Mouse (Mus musculus) midbrain, embryonic 12.5 days (tissue): Measurements from ENCODE around the gene G6pc. TPM values are rescaled to one million over a fixed set of nuclear protein-coding genes. Genes with fewer than 3 reads are reported as not detected.

Experiments
- ATAC-seq: fragments of 200-750 bp; cut with Nextera tagmentation; 2 replicates; pipeline ENCODE4 v1.8.0; 2017; ENCODE audit warnings: low read depth, moderate TSS enrichment, moderate library complexity; ENCODE audit not compliant: low FRiP score
- H3K27ac ChIP-seq: fragments of 300-500 bp; sonication (generic); replicated peaks from 2 replicates; pipeline ENCODE4 v1.5.1; 2016; ENCODE audit warnings: mild to moderate bottlenecking
- H3K27me3 ChIP-seq: fragments of 300-500 bp; sonication (generic); 2 replicates; pipeline ENCODE4 v1.6.1; 2016; ENCODE audit warnings: mild to moderate bottlenecking
- H3K36me3 ChIP-seq: fragments of 300-500 bp; sonication (generic); 2 replicates; pipeline ENCODE4 v1.6.1; 2016
- H3K4me1 ChIP-seq: fragments of 300-500 bp; sonication (generic); 2 replicates; pipeline ENCODE4 v1.6.1; 2016
- H3K4me2 ChIP-seq: fragments of 300-500 bp; sonication (generic); replicated peaks from 2 replicates; pipeline ENCODE4 v1.6.1; 2016; ENCODE audit warnings: mild to moderate bottlenecking, moderate library complexity
- H3K4me3 ChIP-seq: fragments of 300-500 bp; sonication (generic); 2 replicates; pipeline ENCODE4 v1.5.1; 2016; ENCODE audit warnings: mild to moderate bottlenecking
- H3K9ac ChIP-seq: fragments of 300-500 bp; sonication (generic); replicated peaks from 2 replicates; pipeline ENCODE4 v1.6.1; 2016; ENCODE audit warnings: mild to moderate bottlenecking, moderate library complexity
- H3K9me3 ChIP-seq: fragments of 300-500 bp; sonication (generic); 2 replicates; pipeline ENCODE4 v1.6.1; 2016; ENCODE audit warnings: mild to moderate bottlenecking
- WGBS: fragments of 180-500 bp; shearing (Covaris S2); methylation state at CpG from one replicate; pipeline ENCODE4 v1.1.7; 2016; 5-methylcytosine and 5-hydroxymethylcytosine counted together
- microRNA-seq: library from miRNA; unstranded; fragments of <30 nt; microRNA quantifications from one replicate; pipeline ENCODE4, GENCODE M21; 2017
- polyA plus RNA-seq: library from polyadenylated mRNA; unstranded; fragments of >200 nt; fragmentation: Nextera tagmentation; extraction: Ambion mirVana; gene quantifications from 2 replicates; pipeline ENCODE4 v1.2.1, GENCODE M21; 2016

Gene G6pc
- polyA plus RNA-seq, 1 experiment from 2014 or later = not detected

DNA sequence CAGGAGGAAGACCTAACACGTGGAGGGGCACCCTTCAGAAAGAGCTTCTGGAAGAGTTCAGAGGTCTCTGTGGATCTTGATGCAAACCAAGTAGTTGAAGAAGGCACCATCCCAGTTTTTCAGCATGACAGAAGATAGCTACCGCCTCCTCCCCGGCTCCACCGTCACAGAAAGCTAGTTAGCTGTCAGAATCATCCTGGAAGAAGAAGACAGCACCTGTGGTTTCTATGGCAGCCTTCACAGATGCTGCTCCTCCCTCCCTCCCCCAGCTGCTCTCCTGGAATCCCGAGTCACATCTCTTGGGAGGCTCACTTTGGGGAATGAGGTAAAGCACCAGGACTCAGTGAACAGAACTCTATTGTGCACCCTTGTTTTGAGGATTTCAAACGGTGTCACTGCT is 51.6 kb downstream of the G6pc start:
- Histone ChIP-seq H3K27me3 (no peaks in the 10 kb centered on the region; the same call in 1 of the 2 replicates), H3K4me3 (no peak overlapping the region), H3K4me1 (peaks cover 8% of the 10 kb centered on the region), H3K27ac (no peak overlapping the region), H3K4me2 (no peak overlapping the region), H3K9ac (no peak overlapping the region), H3K36me3 (peaks cover 1% of the 10 kb centered on the region; the same call in 1 of the 2 replicates), H3K9me3 (no peaks in the 10 kb centered on the region)
- no peak for ATAC-seq
- 59% methylated on average over 6 of the region's 6 CpGs for WGBS

DNA sequence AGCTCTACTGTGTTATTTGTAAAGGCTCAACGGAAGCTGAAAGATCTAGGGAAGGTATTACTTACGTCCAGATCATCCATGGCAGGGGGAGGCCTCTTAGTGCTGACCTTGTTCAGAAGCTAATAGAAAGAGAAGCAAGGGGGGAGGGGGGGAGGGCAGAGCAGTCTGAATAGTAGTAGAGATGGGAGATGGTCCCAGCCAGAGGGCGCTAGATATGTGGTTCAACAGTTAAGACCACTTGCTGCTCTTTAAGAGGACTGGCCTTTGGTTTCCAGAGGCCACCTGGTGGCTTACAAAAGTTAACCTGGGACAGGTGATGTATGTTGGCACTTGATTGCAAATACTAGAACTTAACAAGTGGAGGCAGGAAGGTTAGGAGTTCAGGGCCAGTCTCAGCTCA is 52.2 kb downstream of the G6pc start:
- no peak overlapping the region for H3K9ac ChIP-seq
- ATAC-seq = no peak
- no peak overlapping the region for H3K4me3 ChIP-seq
- no peaks in the 10 kb centered on the region for H3K9me3 ChIP-seq
- no peaks in the 10 kb centered on the region; the same call in 1 of the 2 replicates for H3K27me3 ChIP-seq
- H3K4me2 ChIP-seq = no peak overlapping the region
- no peak overlapping the region for H3K27ac ChIP-seq
- H3K4me1 ChIP-seq = peaks cover 14% of the 10 kb centered on the region
- WGBS = 14% methylated on average over 3 of the region's 3 CpGs
- H3K36me3 ChIP-seq = no peaks in the 10 kb centered on the region

DNA sequence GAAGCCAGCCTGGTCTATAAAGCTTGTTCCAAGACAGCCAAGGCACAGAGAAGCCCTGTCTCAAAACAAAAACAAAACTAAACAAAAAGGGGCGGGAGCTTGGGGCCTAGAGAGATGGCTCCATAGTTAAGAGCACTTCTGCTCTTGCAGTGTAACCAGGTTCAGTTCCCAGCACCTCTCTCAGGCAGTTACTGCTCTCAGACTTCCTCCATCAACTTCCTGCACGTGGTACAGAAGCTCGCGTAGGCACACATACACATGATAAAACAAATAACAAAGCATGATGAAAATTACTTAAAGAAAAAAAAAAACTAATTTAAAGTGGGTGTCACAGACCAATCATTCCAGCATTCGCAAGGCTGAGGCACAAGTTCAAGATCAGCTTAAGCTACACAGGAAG is 52.8 kb downstream of the G6pc start:
- H3K36me3 ChIP-seq = no peaks in the 10 kb centered on the region
- no peaks in the 10 kb centered on the region; the same call in 1 of the 2 replicates for H3K27me3 ChIP-seq
- no peak overlapping the region for H3K4me2 ChIP-seq
- ATAC-seq = no peak
- H3K4me3 ChIP-seq = no peak overlapping the region
- H3K27ac ChIP-seq = no peak overlapping the region
- no peak overlapping the region for H3K9ac ChIP-seq
- H3K9me3 ChIP-seq = no peaks in the 10 kb centered on the region
- H3K4me1 ChIP-seq = peaks cover 15% of the 10 kb centered on the region
- 92% methylated on average over 5 of the region's 5 CpGs for WGBS

DNA sequence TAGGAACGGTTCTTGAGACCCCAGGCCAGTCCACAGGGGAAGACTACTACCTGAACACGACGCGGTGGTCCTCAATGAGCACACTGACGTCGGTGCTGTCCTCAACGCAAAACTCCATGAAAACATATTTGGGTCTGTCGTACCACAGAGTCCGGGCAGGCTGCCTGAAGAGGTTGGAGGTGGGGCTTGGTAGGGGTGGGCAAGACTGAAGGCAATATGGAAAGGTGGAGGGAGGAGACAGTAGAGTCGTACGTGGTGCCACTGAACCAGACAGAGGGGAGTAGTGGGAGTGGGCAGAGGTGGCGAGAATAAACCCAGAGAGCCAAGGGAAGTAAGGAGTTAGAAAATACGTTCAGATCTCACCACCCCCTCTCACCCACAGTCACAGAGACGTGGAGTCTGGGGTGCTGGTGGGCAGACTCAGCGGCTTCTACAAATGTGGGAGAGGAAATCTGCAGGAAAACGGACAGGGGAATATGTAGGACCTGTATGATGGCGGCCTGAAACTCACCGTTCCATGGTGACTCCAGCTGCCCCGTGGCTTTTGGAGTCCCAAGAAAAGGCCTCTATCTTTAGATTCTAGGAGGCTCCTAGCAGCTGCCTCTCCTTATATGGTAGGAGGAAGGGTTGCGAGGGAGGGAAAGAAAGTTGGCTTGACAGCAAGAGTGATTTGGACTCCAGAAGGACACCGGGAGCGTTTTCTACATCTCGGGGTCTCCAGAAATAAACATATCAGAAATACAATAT is 56.9 kb downstream of the G6pc start, which contains the start of gene Gm27029:
Gm27029 (minus strand) TSS at position 692 of the 747 bp plus-strand sequence.
- Histone ChIP-seq H3K9me3 (no peaks in the 10 kb centered on the region), H3K27me3 (no peaks in the 10 kb centered on the region; the same call in 1 of the 2 replicates), H3K36me3 (peaks cover 4% of the 10 kb centered on the region), H3K9ac (peak within 1 kb of the TSS; percentile 75), H3K4me3 (peak within 1 kb of the TSS; percentile 83), H3K4me1 (peaks cover 24% of the 10 kb centered on the region), H3K27ac (peak within 1 kb of the TSS; percentile 85), H3K4me2 (peak within 1 kb of the TSS; percentile 91)
- ATAC-seq = peak; percentile 17; the same call in 1 of the 2 replicates
- whole genome bisulfite sequencing = 8% methylated on average over 23 of the region's 23 CpGs

DNA sequence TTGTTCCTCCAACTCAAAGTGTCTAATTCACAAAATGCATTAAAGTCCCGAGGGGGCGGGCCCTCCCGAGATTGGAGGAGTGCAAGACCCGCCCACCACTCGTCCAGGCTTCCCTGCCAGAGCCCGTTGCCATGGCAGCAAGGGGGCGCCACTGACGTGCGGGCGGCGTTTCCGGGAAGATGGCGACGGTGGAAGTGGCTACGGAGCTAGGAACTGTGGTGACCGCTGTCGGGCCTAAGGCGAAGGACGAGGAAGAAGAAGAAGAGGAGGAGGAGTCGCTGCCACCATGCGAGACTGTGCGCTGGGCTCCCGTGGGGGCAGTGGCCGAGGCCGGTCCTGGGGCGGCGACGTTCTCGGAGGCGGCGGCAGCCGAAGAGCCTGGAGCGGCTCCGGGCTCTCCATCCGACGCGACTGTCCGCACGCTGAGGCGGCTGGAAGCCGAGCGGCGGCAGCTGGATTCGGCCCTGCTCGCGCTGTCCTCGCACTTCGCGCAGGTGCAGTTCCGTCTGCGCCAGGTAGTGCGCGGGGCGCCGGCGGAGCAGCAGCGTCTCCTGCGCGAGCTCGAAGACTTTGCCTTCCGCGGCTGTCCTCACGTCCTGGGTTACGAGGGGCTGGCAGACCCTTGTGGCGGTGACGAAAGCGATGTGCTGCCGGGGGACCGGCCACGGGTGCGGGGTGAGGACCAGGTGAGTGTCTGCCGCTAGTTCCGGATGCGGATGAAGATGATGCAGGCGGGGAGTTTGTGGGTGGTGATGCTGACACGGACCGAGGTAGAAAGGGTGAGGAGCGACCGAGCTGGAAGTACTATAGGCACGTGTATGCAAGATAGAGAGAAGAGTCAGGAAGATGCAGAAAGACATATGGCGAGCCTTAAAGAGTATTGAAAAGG is 57.8 kb downstream of the G6pc start, which contains the start of the genes Rundc1 and Ptges3l:
Rundc1 (plus strand) TSS at position 161 of the 889 bp plus-strand sequence.
Ptges3l (minus strand) TSS at position 409 of the 889 bp plus-strand sequence.
- Histone ChIP-seq H3K36me3 (peaks cover 13% of the 10 kb centered on the region), H3K9me3 (no peaks in the 10 kb centered on the region), H3K4me2 (peak within 1 kb of the TSS; percentile 91), H3K27ac (peak within 1 kb of the TSS; percentile 85), H3K9ac (peak within 1 kb of the TSS; percentile 75), H3K4me1 (peaks cover 24% of the 10 kb centered on the region), H3K4me3 (peak within 1 kb of the TSS; percentile 83), H3K27me3 (no peaks in the 10 kb centered on the region; the same call in 1 of the 2 replicates)
- under 1% methylated on average over 80 of the region's 81 CpGs for WGBS
- ATAC-seq = peak; percentile 94

DNA sequence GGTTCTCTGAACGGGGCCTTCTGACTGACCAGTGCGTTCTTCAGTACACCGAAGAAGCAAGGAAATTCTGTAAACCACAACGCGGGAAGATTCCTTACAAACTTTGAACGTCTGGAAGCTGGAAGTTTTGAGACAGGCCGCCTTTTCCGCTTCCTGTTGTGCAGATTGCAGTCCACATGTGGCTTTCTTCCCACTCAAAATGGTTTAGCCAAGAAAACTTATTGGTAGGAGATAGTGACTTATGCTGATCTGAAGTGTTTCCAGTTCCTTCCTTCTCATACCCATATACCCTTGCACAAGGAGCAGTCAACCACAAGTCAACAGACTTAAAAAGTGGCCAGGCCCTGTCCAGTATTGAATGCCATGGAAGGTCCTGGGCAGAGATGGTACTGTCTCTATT is 58.8 kb downstream of the G6pc start:
- H3K9me3 ChIP-seq = no peaks in the 10 kb centered on the region
- 68% methylated on average over 8 of the region's 8 CpGs for WGBS
- no peak for ATAC-seq
- peak overlapping the region; percentile 83 for H3K4me3 ChIP-seq
- peak overlapping the region; percentile 91 for H3K4me2 ChIP-seq
- H3K27me3 ChIP-seq = no peaks in the 10 kb centered on the region; the same call in 1 of the 2 replicates
- peaks cover 22% of the 10 kb centered on the region for H3K36me3 ChIP-seq
- no peak overlapping the region for H3K27ac ChIP-seq
- peak overlapping the region; percentile 75; the same call in 1 of the 2 replicates for H3K9ac ChIP-seq
- H3K4me1 ChIP-seq = peaks cover 24% of the 10 kb centered on the region

Small RNA genes lying within 50 kb of the gene (microRNA-seq; reads per million reads assigned to microRNA genes)
- gene Gm25593 (not detected), gene Mir6929 (not detected)

Other genes starting within 250 kb of the G6pc start
- 21.8 and 23.1 TPM in 2 replicates for gene Retreg3, start 247.7 kb upstream of the G6pc start, polyA plus RNA-seq
- gene Tubg1, start 247.6 kb upstream of the G6pc start, polyA plus RNA-seq = 96.3 and 97.4 TPM in 2 replicates
- 9.0 and 10.3 TPM in 2 replicates for gene Tubg2, start 211.7 kb upstream of the G6pc start, polyA plus RNA-seq
- gene Cntnap1, start 197.0 kb upstream of the G6pc start, polyA plus RNA-seq = 0.74 and 0.94 TPM in 2 replicates
- gene Plekhh3, start 196.2 kb upstream of the G6pc start, polyA plus RNA-seq = 12.3 and 12.6 TPM in 2 replicates
- gene Ccr10, start 192.1 kb upstream of the G6pc start, polyA plus RNA-seq = 0.10 and 0.17 TPM in 2 replicates
- 12.6 and 14.4 TPM in 2 replicates for gene Ezh1, start 141.1 kb upstream of the G6pc start, polyA plus RNA-seq
- gene Ramp2, start 121.5 kb upstream of the G6pc start, polyA plus RNA-seq = 70.3 and 76.3 TPM in 2 replicates
- gene Vps25, start 113.9 kb upstream of the G6pc start, polyA plus RNA-seq = 101 and 102 TPM in 2 replicates
- gene Wnk4, start 107.0 kb upstream of the G6pc start, polyA plus RNA-seq = 7.8 and 10.2 TPM in 2 replicates
- gene Cntd1, start 88.5 kb upstream of the G6pc start, polyA plus RNA-seq = 1.3 and 1.6 TPM in 2 replicates
- gene Coa3, start 88.4 kb upstream of the G6pc start, polyA plus RNA-seq = 196 and 198 TPM in 2 replicates
- 162 and 173 TPM in 2 replicates for gene Becn1, start 65.3 kb upstream of the G6pc start, polyA plus RNA-seq
- gene Psme3, start 51.3 kb upstream of the G6pc start, polyA plus RNA-seq = 163 and 180 TPM in 2 replicates
- gene Aoc2, start 42.5 kb upstream of the G6pc start, polyA plus RNA-seq = 2.1 and 3.1 TPM in 2 replicates
- gene Aoc3, start 37.0 kb upstream of the G6pc start, polyA plus RNA-seq = not detected in 2 replicates
- gene Aarsd1, start 50.1 kb downstream of the G6pc start, polyA plus RNA-seq = 90.8 and 91.0 TPM in 2 replicates
- gene Gm27029, start 57.2 kb downstream of the G6pc start, polyA plus RNA-seq = 5.6 and 7.8 TPM in 2 replicates
- 27.0 and 30.2 TPM in 2 replicates for gene Rundc1, start 57.5 kb downstream of the G6pc start, polyA plus RNA-seq
- 2.3 and 3.1 TPM in 2 replicates for gene Ptges3l, start 57.8 kb downstream of the G6pc start, polyA plus RNA-seq
- 310 and 319 TPM in 2 replicates for gene Rpl27, start 74.7 kb downstream of the G6pc start, polyA plus RNA-seq
- gene Ifi35, start 80.8 kb downstream of the G6pc start, polyA plus RNA-seq = 3.0 and 3.9 TPM in 2 replicates
- gene Rnd2, start 97.4 kb downstream of the G6pc start, polyA plus RNA-seq = 89.5 and 92.3 TPM in 2 replicates
- 69.3 and 73.0 TPM in 2 replicates for gene Vat1, start 98.7 kb downstream of the G6pc start, polyA plus RNA-seq
- 16.1 and 21.1 TPM in 2 replicates for gene Brca1, start 184.4 kb downstream of the G6pc start, polyA plus RNA-seq
- gene Nbr1, start 184.6 kb downstream of the G6pc start, polyA plus RNA-seq = 119 and 130 TPM in 2 replicates
- gene Tmem106a, start 214.7 kb downstream of the G6pc start, polyA plus RNA-seq = 3.4 and 4.5 TPM in 2 replicates
- not detected in 2 replicates for gene Gm11634, start 231.7 kb downstream of the G6pc start, polyA plus RNA-seq